Mouse (Mus musculus): ENCODE measurements around the gene Vmn1r55.
"Not testable (repeated sequence)": the region's sequence is repeated elsewhere in the genome, so short reads cannot be mapped to it uniquely, and the experiment has no call there.

The Vmn1r55 gene

GRCm38 (mm10) chr7:5149570-5149969 lies at the start of gene Vmn1r55:
Vmn1r55 (minus strand) TSS chr7:5149670.
- not testable (repeated sequence) for DNase-seq

- DNase-seq, result not testable (repeated sequence)
These were observed 47.2 kb upstream of the Vmn1r55 start, which contains the start of gene Vmn1r56 for GRCm38 (mm10) chr7:5196647-5197046. Vmn1r56 (minus strand) TSS chr7:5196747.

- DNase-seq, result peak; percentile 83 to 87
These were observed 23.7 kb downstream of the Vmn1r55 start, which contains the start of gene Rasl2-9 for GRCm38 (mm10) chr7:5125549-5126406. Rasl2-9 (minus strand) TSS chr7:5125950.

- DNase-seq, result no peak
These were observed 24.4 kb downstream of the Vmn1r55 start for GRCm38 (mm10) chr7:5125078-5125477.

DNA sequence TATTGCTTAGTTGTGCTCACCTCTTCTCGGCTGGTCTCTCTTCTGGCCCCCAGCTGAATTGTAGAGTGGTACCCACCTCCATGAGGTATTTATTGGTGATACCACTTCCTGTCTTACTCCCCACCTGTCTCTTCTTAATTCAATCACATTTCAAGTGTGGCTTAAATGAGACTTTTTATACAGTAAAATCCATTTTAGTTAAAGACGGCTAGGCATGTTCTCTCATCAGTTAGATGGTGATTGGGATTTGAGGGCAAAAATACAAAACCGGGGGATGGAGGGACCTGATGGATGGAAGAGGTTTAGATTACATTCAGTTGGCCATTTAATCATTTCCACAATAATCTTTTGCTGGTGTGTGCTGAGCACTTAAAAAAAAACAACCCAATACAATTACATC lies 32.6 kb downstream of the Vmn1r55 start, which contains the start of gene Rfpl4:
Gene Rfpl4 (minus strand): TSS at position 101 of the 400 bp plus-strand sequence.
- DNase-seq, result no peak

DNA sequence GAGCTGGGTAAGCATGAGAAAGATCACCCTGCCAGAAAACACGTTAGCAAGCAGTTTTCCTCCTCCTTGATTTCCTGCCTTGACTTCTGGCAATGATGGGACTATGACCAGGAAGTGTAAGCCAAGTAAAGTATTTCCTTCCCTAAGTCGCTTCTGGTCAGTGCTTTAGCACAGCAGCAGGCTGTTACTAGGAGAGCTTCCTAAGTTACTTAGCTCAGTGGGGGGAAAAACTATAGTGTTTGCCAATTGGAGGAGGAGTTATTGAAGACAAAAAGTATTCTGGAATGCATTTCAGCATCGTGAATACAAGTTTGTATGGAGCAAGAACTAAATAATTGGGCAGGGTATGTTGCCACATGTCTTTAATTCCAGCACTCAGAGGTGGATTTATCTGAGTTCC lies 36.8 kb downstream of the Vmn1r55 start:
- no peak for DNase-seq

DNA sequence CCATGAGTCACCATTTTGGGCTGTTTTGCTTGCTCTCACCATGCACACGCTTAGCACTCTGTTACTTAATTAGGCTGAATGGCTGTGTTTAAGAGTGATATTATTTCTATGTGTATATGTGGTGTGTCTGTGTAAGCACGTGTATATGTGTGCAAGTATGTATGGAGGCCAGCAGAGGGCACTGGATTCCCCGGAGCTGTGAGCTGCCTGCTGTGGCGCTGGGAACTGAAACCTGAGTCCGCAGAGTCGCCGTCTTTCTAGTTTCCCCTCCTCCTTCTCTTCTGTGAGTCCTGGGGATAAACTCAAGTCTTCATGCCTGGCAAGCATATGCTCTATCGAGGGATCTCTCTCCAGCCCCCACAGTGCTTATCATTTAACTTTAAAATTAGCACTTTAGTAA lies 40.2 kb downstream of the Vmn1r55 start:
- DNase-seq, result no peak

GRCm38 (mm10) chr7:5108272-5108671 lies 41.2 kb downstream of the Vmn1r55 start:
- no peak for DNase-seq

- DNase-seq, result no peak
These were observed 46.9 kb downstream of the Vmn1r55 start for GRCm38 (mm10) chr7:5102564-5102963.

DNA sequence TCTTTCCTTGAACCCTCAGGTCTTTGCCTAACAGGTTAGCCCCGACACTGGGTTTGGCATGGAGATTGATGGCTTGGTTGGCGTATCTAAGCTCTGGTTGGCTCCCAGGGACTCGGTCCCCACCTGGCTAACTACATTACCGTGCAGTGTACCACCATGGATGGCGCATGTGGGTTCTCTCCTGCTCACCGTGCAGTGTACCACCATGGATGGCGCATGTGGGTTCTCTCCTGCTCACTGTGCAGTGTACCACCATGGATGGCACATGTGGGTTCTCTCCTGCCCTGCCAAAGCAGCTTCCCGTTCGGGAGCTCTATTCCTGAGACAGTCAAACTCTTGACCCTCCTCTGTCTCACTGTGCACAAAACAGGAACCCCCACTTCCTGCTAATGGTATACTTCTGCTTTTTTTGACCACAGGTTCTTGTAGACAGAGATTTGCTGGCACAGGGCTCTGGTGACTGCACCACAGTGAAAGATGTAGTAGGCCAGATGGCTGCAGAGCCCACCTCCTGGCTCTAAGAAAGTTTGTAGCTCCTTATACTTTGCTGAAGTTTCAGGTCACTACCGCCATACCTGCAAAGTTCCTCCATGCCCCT lies 48.3 kb downstream of the Vmn1r55 start:
- DNase-seq, result peak; percentile 69 to 75

GRCm38 (mm10) chr7:5099796-5100195 lies 49.7 kb downstream of the Vmn1r55 start:
- DNase-seq, result no peak

- DNase-seq, result no peak
These were observed 50.7 kb downstream of the Vmn1r55 start for GRCm38 (mm10) chr7:5098769-5099168.

DNA sequence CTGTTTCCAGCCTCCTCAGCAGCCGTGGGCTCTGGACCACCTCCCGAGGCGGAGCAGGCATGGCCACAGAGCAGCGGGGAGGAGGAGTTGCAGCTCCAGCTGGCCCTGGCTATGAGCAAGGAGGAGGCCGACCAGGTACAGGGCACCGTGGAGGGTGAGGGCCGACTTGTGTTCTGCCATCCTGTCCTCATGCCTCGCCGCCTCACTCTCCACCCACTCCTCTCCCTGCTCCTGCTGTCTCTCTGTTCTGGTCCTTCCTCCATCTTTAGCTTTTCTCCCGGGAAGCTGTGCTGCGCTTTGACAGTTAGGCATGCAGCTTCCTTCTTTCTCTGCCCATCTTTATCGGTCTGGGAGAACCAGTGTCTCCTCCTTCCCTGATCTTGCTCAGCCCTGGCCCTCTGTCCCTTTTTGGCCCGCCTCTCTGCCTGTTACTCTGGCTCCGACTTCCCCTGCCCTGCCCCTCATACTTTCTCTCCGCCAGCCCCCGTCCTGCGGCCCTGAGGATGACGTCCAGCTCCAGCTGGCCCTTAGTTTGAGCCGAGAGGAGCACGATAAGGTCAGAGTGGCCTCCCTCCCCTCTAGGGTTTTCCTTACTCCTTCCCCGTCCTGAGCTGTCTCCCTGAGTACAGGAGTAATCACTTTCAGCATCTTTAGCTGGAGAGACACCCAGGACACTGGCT lies 56.5 kb downstream of the Vmn1r55 start:
- no peak for DNase-seq

DNA sequence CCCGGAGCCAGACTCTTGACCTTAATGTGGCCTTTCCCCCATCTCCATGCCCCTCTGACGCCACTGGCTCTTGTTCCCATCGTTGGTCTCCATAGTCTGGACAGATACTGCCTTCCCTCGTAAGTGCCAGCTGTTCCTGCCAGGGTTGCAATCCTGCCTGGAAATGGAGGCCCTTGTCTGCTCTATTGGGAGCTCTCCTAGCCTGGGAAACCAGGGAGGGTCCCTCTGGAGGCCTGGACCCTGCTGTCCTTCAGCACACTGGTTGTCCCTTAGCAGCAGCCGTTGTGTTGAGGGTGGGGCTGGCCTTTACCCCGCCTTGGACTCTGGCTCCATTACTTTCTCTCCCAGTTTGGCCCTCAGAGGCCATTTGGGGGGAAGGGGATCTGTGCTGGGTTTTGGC lies 57.1 kb downstream of the Vmn1r55 start:
- no peak for DNase-seq

GRCm38 (mm10) chr7:5091008-5091728 lies 58.3 kb downstream of the Vmn1r55 start:
- no peak for DNase-seq

- no peak for DNase-seq
These were observed 59.6 kb downstream of the Vmn1r55 start for GRCm38 (mm10) chr7:5089853-5090252.

DNA sequence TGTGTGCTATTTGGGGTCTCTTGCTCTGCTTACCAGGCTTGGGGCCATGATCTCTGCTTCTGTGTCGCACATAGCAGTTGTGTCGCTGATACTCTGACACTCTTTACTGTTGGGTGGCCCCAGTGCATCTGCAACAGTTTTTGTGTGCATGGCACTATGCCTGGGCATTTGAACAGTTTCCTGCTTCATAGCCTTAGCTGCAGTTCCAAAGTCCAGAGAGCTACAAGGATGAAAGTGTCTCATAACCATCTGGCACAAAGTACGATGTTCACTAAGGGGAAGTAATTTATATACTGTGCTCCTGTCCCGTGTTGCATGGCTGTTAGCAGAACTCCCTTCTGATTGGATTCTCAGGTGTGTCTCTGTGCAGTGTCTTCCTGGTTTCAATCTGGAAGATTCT lies 61.6 kb downstream of the Vmn1r55 start:
- DNase-seq, result no peak

DNA sequence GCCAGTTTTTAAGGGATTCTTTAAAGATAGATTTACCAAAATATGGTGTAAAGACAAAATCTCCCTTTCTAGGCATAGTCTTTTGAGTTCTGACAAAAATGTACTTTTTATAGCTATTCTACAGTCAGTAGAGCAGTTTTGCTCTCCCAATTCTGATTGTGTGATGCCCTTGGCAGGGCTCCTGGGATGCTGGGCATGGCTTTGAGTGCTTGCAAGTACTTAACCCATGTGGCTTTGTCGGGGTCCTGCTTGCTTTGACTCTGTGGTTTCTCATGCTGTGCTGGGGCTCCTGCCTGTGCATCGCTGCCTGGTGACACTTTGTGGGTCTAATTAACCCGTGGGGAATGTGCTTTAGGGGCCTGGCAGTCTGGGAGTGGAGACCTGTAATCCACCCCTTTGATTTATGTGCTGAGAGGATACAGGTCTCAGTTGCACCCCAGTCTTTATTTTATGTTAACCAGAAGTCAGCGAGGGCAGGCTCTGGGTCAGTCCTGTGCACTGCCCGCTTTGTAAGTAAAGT lies 62.5 kb downstream of the Vmn1r55 start:
- no peak for DNase-seq

DNA sequence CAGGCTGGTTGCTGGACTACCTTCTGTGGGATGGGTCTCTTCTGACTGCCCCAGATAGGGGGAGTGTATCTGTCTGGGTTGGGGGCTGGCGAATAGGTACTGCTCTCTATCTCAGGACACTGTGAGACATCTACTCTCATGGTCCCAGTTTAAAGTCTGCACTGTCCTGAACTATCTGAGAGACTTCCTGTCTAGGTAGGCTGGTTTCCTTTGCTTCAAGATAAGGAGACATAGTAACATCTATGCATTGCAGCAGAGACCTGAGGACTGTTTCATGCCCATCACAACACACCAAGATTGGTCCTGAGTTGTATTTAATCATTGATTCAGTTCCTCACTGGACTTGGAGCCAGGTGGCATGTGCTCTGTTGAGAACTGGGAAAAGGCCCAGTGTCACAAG lies 64.0 kb downstream of the Vmn1r55 start:
- no peak for DNase-seq

- DNase-seq, result peak; percentile 71 to 78
These were observed 66.0 kb downstream of the Vmn1r55 start for GRCm38 (mm10) chr7:5083325-5084105.

GRCm38 (mm10) chr7:5081939-5082338 lies 67.5 kb downstream of the Vmn1r55 start:
- no peak for DNase-seq

- no peak for DNase-seq
These were observed 68.2 kb downstream of the Vmn1r55 start for GRCm38 (mm10) chr7:5081241-5081640.

Measured in B cell, adult 2 months (primary cell).